Comparison of ENCODE assay signal across 8 mouse cellular contexts in genomic region chr2:156432874-156433868, GRCm38 (mm10). TPM values are rescaled to one million over a fixed set of nuclear protein-coding genes. Genes with fewer than 3 reads are reported as not detected.
DNase-seq lines count a peak whose midpoint lies in the region; ATAC-seq lines count a peak whose summit lies in the region.

No protein-coding gene starts in this region.

- DNase-seq in hindbrain, embryonic 10.5 days (ENCODE audit: low spot score), result no peak
- DNase-seq in hindbrain, embryonic 11.5 days (ENCODE audit: low spot score), result no peak
- DNase-seq in kidney, postnatal 4 days, result peak; percentile 78 to 87
- DNase-seq in right cerebral cortex, postnatal 10 days (ENCODE audit: low spot score in 2 of 2), result no peak
- no peak for DNase-seq in right cerebral cortex, adult 2 months (ENCODE audit: low spot score in 2 of 2)

- H3K4me3 ChIP-seq in hindbrain, embryonic 10.5 days, result no peak overlapping the region
- H3K4me3 ChIP-seq in hindbrain, embryonic 11.5 days (ENCODE audit: low read depth, low read length), result no peak overlapping the region
- H3K4me3 ChIP-seq in heart, embryonic 16.5 days (ENCODE audit: low read length), result no peak overlapping the region
- H3K4me3 ChIP-seq in macrophage (ENCODE audit: inconsistent target), result no peak overlapping the region
- no peak overlapping the region for H3K4me3 ChIP-seq in forebrain, embryonic 13.5 days

- H3K27me3 ChIP-seq in hindbrain, embryonic 10.5 days (ENCODE audit: insufficient read depth, poor library complexity, severe bottlenecking), result no peaks in the 10 kb centered on the region
- H3K27me3 ChIP-seq in hindbrain, embryonic 11.5 days (ENCODE audit: control insufficient read depth, insufficient read depth, low read length), result no peaks in the 10 kb centered on the region
- H3K27me3 ChIP-seq in heart, embryonic 16.5 days (ENCODE audit: control insufficient read depth, insufficient read depth, low read length), result no peaks in the 10 kb centered on the region
- no peaks in the 10 kb centered on the region for H3K27me3 ChIP-seq in forebrain, embryonic 13.5 days

- H3K9me3 ChIP-seq in hindbrain, embryonic 10.5 days, result no peaks in the 10 kb centered on the region
- no peaks in the 10 kb centered on the region for H3K9me3 ChIP-seq in hindbrain, embryonic 11.5 days (ENCODE audit: control insufficient read depth, low read length)
- no peaks in the 10 kb centered on the region for H3K9me3 ChIP-seq in heart, embryonic 16.5 days (replicated peaks; ENCODE audit: control insufficient read depth, low read length)
- H3K9me3 ChIP-seq in forebrain, embryonic 13.5 days (replicated peaks), result no peaks in the 10 kb centered on the region

- no peaks in the 10 kb centered on the region for H3K36me3 ChIP-seq in hindbrain, embryonic 10.5 days
- H3K36me3 ChIP-seq in hindbrain, embryonic 11.5 days (ENCODE audit: control insufficient read depth, insufficient read depth, low read length), result no peaks in the 10 kb centered on the region
- H3K36me3 ChIP-seq in heart, embryonic 16.5 days (ENCODE audit: control insufficient read depth, insufficient read depth), result no peaks in the 10 kb centered on the region
- peaks cover 2% of the 10 kb centered on the region; the same call in 1 of the 2 replicates for H3K36me3 ChIP-seq in macrophage (ENCODE audit: inconsistent target)
- no peaks in the 10 kb centered on the region for H3K36me3 ChIP-seq in forebrain, embryonic 13.5 days (ENCODE audit: poor library complexity, severe bottlenecking)

- WGBS in hindbrain, embryonic 10.5 days, result 53% methylated on average over 9 of the region's 9 CpGs
- WGBS in hindbrain, embryonic 11.5 days, result 48% methylated on average over 9 of the region's 9 CpGs
- 37% methylated on average over 9 of the region's 9 CpGs for WGBS in heart, embryonic 16.5 days
- WGBS in macrophage (ENCODE audit: missing documents), result 76% methylated on average over 8 of the region's 9 CpGs
- WGBS in forebrain, embryonic 13.5 days, result 48% methylated on average over 9 of the region's 9 CpGs

- peaks cover 14% of the 10 kb centered on the region for H3K4me1 ChIP-seq in hindbrain, embryonic 10.5 days (replicated peaks)
- no peaks in the 10 kb centered on the region for H3K4me1 ChIP-seq in hindbrain, embryonic 11.5 days (replicated peaks; ENCODE audit: control insufficient read depth, insufficient read depth, low read length)
- peaks cover 9% of the 10 kb centered on the region for H3K4me1 ChIP-seq in heart, embryonic 16.5 days (ENCODE audit: control insufficient read depth, insufficient read depth, low read length)
- peaks cover 15% of the 10 kb centered on the region for H3K4me1 ChIP-seq in forebrain, embryonic 13.5 days

- ATAC-seq in hindbrain, embryonic 11.5 days (ENCODE audit: low FRiP score), result no peak
- peak; percentile 53 for ATAC-seq in heart, embryonic 16.5 days (replicated peaks; ENCODE audit: extremely low read depth, insufficient read depth, low FRiP score)
- ATAC-seq in forebrain, embryonic 13.5 days, result no peak

- peak overlapping the region; percentile 35; the same call in 1 of the 2 replicates for H3K27ac ChIP-seq in hindbrain, embryonic 10.5 days
- H3K27ac ChIP-seq in hindbrain, embryonic 11.5 days (ENCODE audit: low read depth, low read length), result no peak overlapping the region
- H3K27ac ChIP-seq in heart, embryonic 16.5 days (ENCODE audit: low read length), result peak overlapping the region; percentile 90
- H3K27ac ChIP-seq in macrophage, result 0 out of 2 replicates have a peak overlapping the region, but pooled peaks have one; percentile 5
- H3K27ac ChIP-seq in forebrain, embryonic 13.5 days, result no peak overlapping the region

- no peak overlapping the region for H3K4me2 ChIP-seq in hindbrain, embryonic 11.5 days (replicated peaks; ENCODE audit: low read depth, low read length)
- 0 out of 2 replicates have a peak overlapping the region, but pooled peaks have one; percentile 8 for H3K4me2 ChIP-seq in heart, embryonic 16.5 days (ENCODE audit: low read depth, low read length)
- H3K4me2 ChIP-seq in forebrain, embryonic 13.5 days, result no peak overlapping the region

- H3K79me2 ChIP-seq in macrophage (ENCODE audit: inconsistent target), result peaks cover 66% of the 10 kb centered on the region

- no peak overlapping the region for H3K9ac ChIP-seq in hindbrain, embryonic 11.5 days (ENCODE audit: low read depth, low read length)
- peak overlapping the region; percentile 34 for H3K9ac ChIP-seq in heart, embryonic 16.5 days (ENCODE audit: low read length)
- H3K9ac ChIP-seq in forebrain, embryonic 13.5 days, result no peak overlapping the region

RNA-seq across cellular contexts. Expression of gene Epb41l1, which starts 12.5 kb away (rescaled TPM):
- 1.0 and 2.1 TPM in 2 replicates for polyA plus RNA-seq in hindbrain, embryonic 10.5 days (2016; fragmentation: Nextera tagmentation; extraction: Ambion mirVana)
- polyA plus RNA-seq in hindbrain, embryonic 11.5 days (2014; fragmentation: Nextera tagmentation; extraction: Ambion mirVana), result 4.0 and 5.0 TPM in 2 replicates
- polyA plus RNA-seq in heart, embryonic 16.5 days (2015; fragmentation: Nextera tagmentation; extraction: Ambion mirVana), result 0.76 and 0.94 TPM in 2 replicates
- total RNA-seq in macrophage (2018; cell fraction: chromatin; rRNA removed), result 100 to 1,000 TPM in 20 of 26 experiments, 10 to 100 TPM in 6; 35.4 to 394 (median 241) TPM
- total RNA-seq in macrophage (2018; cell fraction: cytosol; rRNA removed), result 10 to 100 TPM; 41.8 to 99.8 (median 72.1) TPM
- total RNA-seq in macrophage (2018; cell fraction: nucleus; rRNA removed), result 100 to 1,000 TPM in 14 of 26 experiments, 10 to 100 TPM in 12; 37.0 to 189 (median 102) TPM
- 52.1 to 100 TPM (median 53.9 TPM) in 3 replicates for polyA plus RNA-seq in macrophage (2018)
- 5.3 and 7.1 TPM in 2 replicates for polyA plus RNA-seq in forebrain, embryonic 13.5 days (2015; fragmentation: Nextera tagmentation; extraction: Ambion mirVana)

Comparison
In these comparisons a context has a peak if more than half of its experiments do, and no peak if none do; other contexts are left out.
1. H3K27ac ChIP-seq: peak in hindbrain, embryonic 10.5 days (single experiment), heart, embryonic 16.5 days (single experiment) and macrophage (single experiment); none in hindbrain, embryonic 11.5 days (single experiment) and forebrain, embryonic 13.5 days (single experiment).
2. DNase-seq: peak in kidney, postnatal 4 days (2 of 2); none in hindbrain, embryonic 10.5 days (single experiment), hindbrain, embryonic 11.5 days (single experiment), right cerebral cortex, postnatal 10 days (0 of 2) and right cerebral cortex, adult 2 months (0 of 2).